Mouse (Mus musculus): ENCODE measurements around the gene B3galt4.
"Not testable (repeated sequence)": the region's sequence is repeated elsewhere in the genome, so short reads cannot be mapped to it uniquely, and the experiment has no call there.

Gene B3galt4

GRCm38 (mm10) chr17:33951021-33951946, at the start of gene B3galt4:
B3galt4 (minus strand) TSS chr17:33951488.
- peak; percentile 77 to 90 for DNase-seq (ENCODE audit: low spot score in 2 of 2)

DNA sequence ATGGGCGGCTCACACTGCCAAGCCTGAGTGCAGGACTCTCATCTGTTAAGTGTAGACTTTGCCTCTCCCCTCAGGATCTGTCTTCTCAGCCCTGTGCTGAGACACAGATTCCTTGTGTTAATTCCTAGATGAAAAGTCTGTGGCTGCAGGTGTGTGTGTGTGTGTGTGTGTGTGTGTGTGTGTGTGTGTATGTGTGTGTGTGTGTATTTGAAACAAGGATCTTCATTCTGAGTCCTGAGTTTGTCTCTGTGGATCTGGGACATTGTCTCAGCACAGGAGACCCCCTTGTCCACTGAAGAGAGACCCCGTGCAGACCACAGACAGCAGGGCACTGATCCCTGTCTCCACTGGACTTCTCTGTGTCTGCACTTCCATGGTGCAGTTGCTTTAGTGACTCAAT, 49.5 kb upstream of the B3galt4 start:
- DNase-seq (ENCODE audit: low spot score in 2 of 2), result not testable (repeated sequence)

DNA sequence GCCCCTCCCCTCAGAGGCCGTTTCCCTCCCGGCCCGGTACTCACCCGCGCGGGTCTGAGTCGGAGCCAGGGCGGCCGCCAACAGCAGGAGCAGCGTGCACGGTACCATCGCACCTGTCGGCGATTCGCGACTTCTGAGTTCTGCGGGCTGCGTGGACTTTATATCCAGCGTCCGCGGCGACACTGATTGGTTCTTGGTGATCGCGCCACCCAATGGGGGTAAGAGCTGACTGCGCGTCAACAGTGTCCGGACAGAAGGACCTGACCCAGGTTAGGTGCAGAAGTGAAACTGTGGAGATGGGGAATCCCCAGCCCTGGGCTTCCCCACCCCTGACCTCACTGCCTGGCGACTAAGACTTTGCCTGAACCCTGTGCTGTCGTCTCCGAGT, 48.9 kb upstream of the B3galt4 start, which contains the start of gene H2-K1:
Gene H2-K1, minus strand, starts transcription at position 198 of the 388 bp plus-strand sequence.
- peak; percentile 89 to 94 for DNase-seq (ENCODE audit: low spot score in 2 of 2)

- DNase-seq (ENCODE audit: low spot score in 2 of 2), result peak in 1 of 2 experiments; percentile 78
Observed at GRCm38 (mm10) chr17:33999341-34000149, 48.3 kb upstream of the B3galt4 start.

GRCm38 (mm10) chr17:33998697-33999096, 47.4 kb upstream of the B3galt4 start:
- not testable (repeated sequence) for DNase-seq (ENCODE audit: low spot score in 2 of 2)

GRCm38 (mm10) chr17:33997025-33997424, 45.7 kb upstream of the B3galt4 start:
- not testable (repeated sequence) for DNase-seq (ENCODE audit: low spot score in 2 of 2)

DNA sequence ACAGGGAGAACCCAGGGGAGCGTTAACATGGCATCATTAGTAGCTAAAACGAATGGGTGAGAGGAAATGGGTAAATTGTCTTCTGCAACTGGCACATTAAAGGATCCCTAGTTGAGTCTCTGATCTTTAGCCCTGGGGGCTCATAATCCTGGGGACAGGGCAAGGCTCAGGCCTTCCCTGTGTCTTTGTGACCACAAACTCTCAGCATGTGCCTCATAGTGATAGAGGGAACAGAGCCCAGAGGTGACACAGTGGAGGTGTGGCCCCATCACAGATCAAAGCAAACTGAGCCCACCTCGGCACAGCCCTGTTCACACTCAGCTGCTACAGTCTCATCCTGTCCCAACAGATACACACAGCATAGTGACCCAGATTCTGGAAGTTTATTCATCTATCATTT, 44.4 kb upstream of the B3galt4 start:
- no peak for DNase-seq (ENCODE audit: low spot score in 2 of 2)

- no peak for DNase-seq (ENCODE audit: low spot score in 2 of 2)
Observed at GRCm38 (mm10) chr17:33994959-33995358, 43.7 kb upstream of the B3galt4 start.

DNA sequence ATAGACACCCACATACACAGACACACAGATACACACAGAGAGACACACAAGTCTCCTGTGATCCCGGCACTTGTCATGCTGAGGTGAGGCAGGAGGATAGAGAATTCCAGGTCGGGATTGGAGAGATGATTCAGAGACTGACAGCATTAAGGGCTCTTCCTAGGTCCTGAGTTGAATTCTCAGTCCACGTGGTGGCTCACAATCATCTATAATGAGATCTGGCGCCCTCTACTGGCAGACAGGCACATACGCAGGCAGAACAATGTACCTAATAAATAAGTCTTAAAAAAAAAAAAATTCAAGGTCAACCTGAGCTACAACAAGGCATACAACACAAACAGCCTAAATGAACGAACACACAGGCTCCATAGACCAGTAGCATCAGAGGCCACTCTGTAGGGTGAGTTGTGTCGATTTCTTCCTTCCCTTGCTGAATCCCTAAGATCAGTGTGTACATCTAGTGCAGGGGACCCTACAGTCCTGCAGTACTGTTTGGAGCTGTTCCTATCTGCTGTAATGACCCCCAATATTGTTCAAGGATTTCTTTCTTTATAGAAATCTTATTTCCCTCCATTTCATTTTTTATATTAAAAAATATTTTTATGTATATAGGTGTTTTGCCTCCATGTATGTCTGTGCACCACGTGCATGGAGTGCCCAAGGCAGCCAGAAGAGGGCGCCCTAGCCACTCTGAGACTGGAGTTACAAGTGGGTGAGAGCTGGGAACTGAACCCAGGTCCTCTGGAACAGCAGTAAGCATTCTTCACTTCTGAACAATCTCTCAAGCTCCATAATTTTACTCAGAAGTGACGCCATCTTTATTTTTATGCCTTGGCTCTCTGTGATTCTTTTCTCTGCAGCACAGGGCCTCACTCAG, 40.7 kb upstream of the B3galt4 start:
- DNase-seq (ENCODE audit: low spot score in 2 of 2), result peak; percentile 59 to 87

GRCm38 (mm10) chr17:33982136-33982535, 30.8 kb upstream of the B3galt4 start:
- peak; percentile 71 to 91 for DNase-seq (ENCODE audit: low spot score in 2 of 2)

DNA sequence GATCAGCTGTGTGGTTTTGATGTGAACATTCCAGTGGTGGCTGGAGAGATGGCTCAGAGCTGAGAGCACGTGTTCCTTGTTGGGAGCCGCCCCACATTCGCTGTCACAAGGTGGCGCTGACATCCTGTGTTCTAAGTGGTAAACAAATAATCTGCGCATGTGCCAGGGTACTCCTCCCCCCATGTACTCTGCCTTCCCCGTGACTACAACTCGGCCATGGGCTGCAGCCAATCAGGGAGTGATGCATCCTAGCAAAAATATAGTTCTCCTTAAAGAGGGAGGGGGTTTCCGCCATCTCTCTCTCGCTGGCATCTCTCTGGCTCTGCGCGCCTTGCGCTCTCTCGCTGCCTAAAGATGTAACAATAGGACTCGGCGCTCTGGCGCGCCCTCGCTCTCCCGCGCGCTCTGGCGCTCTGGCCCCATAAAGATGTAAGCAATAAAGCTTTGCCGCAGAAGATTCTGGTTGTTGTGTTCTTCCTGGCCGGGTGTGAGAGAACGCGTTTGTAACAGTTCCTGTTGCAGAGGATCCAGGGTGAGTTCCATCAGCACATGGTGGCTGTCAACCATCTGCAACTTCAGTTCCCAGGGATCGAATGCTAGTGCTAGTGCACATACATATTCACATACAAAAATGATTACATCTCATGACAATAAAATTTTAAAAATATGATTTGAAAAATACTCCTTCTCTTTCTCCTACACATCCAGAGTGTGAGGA, 30.1 kb upstream of the B3galt4 start:
- DNase-seq (ENCODE audit: low spot score in 2 of 2), result peak; percentile 82 to 87

DNA sequence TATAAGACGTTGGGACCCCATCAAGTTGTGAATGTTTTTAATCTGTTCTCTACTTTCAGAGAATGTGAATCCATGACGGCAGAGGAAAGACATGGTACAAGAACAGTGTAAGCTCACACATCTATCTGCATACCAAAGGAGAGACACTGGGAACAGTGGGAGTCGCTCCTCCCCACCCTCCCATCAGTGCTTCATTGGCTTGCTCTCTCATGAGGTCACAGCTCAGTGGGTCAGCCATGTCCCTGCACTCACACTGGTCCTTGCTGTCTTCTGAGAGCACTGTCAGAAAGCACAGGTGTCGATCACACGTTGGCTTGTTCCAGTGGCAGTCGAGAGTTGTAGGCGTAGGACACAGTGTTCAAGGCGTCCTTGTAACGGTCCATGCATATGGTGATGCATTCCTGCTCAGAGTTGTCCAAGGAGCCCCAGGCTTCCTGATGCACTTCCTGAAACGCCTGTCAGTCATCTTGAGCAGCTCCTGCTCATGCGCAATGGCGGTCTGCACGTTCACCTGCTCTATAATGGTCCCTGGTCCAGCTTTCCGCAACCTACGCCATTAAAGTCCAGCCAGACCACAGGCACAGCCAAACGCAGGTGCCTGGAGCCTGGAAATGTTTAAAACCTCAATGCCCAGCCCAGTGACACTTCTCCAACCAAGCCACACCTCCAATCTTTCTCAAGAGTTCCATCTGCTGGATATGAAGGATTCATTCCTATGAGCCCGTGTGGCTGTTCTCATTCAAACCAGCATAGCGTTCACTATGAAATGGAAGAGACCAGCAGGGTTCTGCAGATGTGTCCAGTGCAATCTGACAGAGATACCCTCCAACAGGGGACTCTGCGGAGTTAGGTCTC, 29.1 kb upstream of the B3galt4 start:
- no peak for DNase-seq (ENCODE audit: low spot score in 2 of 2)

DNA sequence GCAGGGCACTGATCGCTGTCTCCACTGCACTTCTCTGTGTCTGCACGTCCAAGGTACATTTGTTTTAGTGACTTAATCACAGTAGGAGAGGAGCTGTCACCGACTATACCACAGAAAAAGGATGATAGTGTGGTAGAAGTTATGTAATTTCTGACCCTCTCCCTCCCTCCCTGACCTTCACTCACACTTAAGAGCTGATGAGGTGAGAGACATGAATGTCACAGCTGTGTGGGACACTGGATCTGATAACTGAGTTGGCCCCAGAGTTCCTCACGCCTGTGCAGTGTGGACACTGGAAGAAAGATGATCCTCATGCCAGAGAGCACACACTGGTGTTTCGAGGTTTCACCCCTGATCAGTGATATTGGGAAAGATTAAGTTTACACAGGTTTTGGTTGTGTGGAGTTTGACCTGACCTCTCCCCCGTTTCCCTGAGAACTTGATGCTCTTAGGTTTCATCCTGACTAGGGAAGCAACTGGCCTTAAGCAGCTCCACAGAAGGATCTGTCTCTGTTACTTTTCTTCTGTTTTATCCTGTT, 28.3 kb upstream of the B3galt4 start:
- DNase-seq (ENCODE audit: low spot score in 2 of 2), result no peak

DNA sequence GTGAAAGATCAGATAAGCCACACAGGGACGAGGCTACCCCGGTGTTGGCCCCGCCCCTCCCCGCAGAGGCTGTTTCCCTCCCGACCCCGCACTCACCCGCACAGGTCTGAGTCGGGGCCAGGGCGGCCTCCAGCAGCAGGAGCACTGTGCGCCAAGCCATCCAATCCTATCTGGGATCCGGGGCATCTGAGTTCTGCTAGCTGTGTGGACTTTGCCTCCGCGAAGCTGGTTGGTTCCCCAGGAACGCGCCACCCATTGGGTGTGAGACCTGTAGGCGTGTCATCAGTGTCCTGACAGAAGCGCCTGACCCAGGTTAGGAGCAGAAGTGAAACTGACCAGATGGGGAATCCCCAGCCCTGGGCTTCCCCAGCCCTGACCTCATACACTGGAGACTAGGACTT, 27.3 kb upstream of the B3galt4 start:
- peak; percentile 77 to 86 for DNase-seq (ENCODE audit: low spot score in 2 of 2)

DNA sequence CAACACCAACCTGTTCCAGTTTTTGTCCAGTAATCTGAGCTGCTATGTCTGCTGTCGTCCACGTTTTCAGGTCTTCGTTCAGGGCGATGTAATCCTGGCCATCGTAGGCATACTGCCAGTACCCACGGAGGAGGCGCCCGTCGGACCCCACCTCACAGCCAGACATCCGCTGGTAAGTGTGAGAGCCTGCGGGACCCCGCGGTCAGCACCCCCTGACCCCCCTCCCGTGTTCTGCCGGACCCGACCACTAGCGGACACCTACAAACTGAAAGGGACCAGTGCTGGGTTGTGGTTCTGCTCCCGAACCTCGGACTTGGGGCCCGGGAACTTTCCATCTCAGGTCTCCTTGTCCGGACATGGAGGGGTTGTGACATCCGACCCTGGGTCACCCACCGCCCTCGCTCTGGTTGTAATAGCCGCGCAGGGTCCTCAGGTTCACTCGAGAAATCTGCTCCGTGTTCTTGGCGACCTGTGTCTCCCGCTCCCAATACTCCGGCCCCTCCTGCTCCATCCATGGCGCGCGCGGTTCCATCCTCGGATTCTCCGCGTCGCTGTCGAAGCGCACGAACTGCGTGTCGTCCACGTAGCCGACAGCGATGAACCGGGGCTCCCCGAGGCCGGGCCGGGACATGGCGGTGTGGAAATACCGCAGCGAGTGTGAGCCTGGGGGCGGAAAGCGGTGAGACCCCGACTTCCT, 26.7 kb upstream of the B3galt4 start:
- no peak for DNase-seq (ENCODE audit: low spot score in 2 of 2)

DNA sequence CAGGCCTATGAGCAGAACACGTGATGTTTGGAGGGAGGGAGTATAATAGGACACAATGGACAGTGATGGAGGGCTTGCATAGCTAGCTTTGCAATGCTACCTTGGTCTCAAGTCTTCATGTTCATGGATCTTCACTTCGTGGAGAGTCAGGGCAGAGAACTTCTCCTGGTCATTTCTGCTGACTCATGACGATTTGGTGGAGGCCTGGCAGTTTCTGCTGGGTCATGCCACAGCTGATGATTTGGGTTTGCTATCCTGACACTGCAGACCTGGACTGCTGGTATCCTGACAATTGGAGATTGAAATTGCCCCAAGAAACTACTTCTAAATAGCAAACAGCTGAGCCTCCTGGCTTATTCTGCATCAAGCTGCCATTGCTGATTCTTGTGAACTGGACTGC, 22.3 kb upstream of the B3galt4 start:
- DNase-seq (ENCODE audit: low spot score in 2 of 2), result no peak

- DNase-seq (ENCODE audit: low spot score in 2 of 2), result no peak
Observed at GRCm38 (mm10) chr17:33972691-33973090, 21.4 kb upstream of the B3galt4 start.

DNA sequence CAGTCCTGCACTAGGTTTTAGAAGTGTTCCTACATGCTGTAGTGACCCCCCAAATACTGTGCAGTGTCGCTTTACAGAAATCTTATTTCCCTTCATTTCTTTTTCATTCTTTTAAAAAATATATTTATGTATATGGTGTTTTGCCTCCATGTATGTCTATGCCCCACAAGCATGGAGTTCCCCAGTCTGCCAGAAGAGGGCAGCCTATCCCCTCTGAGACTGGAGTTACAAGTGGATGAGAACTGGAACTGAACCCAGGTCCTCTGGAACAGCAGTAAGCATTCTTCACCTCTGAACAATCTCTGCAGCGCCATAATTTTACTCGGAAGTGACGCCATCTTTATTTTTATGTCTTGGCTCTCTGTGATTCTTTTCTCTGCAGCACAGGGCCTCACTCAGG, 18.1 kb upstream of the B3galt4 start:
- DNase-seq (ENCODE audit: low spot score in 2 of 2), result no peak

- DNase-seq (ENCODE audit: low spot score in 2 of 2), result no peak
Observed at GRCm38 (mm10) chr17:33968927-33969326, 17.6 kb upstream of the B3galt4 start.
